Mouse (Mus musculus): ENCODE data around the gene Sntb2. TPM values are rescaled to one million over a fixed set of nuclear protein-coding genes. Genes with fewer than 3 reads are reported as not detected.

The Sntb2 gene
- polyA plus RNA-seq, 1 experiment from 2014 or later = 9.9 TPM

DNA sequence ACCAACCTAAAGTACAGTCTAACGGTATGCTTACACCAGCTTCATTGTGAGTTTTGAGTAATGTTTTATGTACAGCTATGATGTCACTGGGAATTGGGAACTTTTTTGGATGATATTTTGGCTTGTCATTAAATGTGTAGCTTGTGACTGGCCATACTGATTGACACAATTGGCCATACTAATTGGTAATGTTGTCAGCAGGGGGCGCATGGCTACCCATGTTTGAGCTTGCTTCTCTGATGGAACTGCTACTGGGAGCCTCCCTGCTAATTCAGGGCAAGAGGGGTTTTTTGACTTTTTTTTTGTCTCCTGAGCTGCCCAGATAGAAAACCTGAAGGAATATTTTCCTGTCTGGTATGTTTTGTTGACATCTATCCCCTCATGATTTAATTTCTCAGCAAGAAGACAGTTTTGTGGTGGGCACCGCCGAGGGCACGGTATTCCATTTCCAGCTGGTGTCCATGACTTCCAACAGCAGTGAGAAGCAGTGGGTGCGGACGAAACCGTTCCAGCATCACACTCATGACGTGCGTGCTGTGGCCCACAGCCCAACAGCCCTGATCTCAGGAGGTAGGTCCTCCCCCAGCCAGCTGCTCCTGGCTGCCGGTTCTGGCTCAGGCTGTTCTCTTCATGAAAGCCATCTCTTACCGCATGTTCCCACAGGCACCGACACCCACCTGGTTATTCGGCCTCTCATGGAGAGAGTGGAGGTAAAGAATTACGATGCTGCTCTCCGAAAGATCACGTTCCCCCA is 29.6 kb upstream of the Sntb2 start:
- ATAC-seq (ENCODE audit: low FRiP score) = no peak
- no peak overlapping the region for H3K4me2 ChIP-seq (replicated peaks; ENCODE audit: low read depth, low read length)
- H3K9ac ChIP-seq (ENCODE audit: low read depth, low read length) = no peak overlapping the region
- no peaks in the 10 kb centered on the region for H3K4me1 ChIP-seq (replicated peaks; ENCODE audit: control insufficient read depth, insufficient read depth, low read length)
- H3K4me3 ChIP-seq (ENCODE audit: low read depth, low read length) = no peak overlapping the region
- 95% methylated on average over 17 of the region's 17 CpGs for WGBS
- no peaks in the 10 kb centered on the region for H3K27me3 ChIP-seq (ENCODE audit: control insufficient read depth, insufficient read depth, low read length)
- H3K36me3 ChIP-seq (ENCODE audit: control insufficient read depth, insufficient read depth, low read length) = peaks cover 8% of the 10 kb centered on the region
- H3K27ac ChIP-seq (ENCODE audit: low read depth, low read length) = no peak overlapping the region
- peak; percentile 74 for DNase-seq (ENCODE audit: low spot score)
- no peaks in the 10 kb centered on the region for H3K9me3 ChIP-seq (ENCODE audit: control insufficient read depth, low read length)

DNA sequence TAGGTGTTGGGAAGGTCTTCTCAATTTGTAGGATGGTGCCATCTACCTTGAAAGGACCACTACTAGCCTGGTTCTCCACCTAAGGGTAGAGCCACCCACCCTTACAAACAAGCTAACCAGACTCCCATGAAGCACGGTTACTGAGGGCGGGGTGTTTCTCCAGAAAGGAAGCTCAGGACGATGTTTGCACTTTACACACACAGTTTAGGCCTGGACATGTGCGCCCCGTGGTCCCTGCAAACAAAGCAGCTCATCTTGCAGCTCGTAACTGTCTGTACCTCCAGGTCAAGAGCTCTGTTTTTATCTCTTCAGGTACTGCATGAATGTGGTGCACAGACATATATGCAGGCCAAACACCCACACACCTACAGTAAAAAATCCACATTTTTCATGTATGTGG is 28.9 kb upstream of the Sntb2 start:
- ATAC-seq (ENCODE audit: low FRiP score) = no peak
- H3K4me2 ChIP-seq (replicated peaks; ENCODE audit: low read depth, low read length) = no peak overlapping the region

DNA sequence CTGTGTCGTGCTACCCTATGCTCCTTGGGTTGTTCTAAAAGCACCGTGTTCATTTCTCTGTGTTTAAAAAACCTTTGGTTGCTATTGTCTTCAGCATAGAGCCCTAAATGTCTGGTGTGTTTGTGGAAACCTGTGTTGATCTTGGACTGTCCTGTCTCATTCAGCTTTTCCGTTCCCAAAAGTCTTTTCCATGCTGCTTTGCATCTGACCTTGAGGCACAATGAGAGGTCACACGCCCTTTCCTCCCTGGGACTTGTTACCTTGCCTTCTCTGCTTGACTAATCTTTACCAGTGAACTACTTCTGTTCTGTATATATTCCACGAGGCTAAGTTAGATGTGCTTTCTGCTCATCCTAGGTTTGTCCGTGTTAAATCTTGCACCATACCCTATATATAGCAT is 28.1 kb upstream of the Sntb2 start:
- H3K9me3 ChIP-seq (ENCODE audit: control insufficient read depth, low read length) = no peaks in the 10 kb centered on the region
- H3K4me1 ChIP-seq (replicated peaks; ENCODE audit: control insufficient read depth, insufficient read depth, low read length) = no peaks in the 10 kb centered on the region
- H3K27ac ChIP-seq (ENCODE audit: low read depth, low read length) = no peak overlapping the region
- H3K9ac ChIP-seq (ENCODE audit: low read depth, low read length) = no peak overlapping the region
- peaks cover 8% of the 10 kb centered on the region for H3K36me3 ChIP-seq (ENCODE audit: control insufficient read depth, insufficient read depth, low read length)
- H3K4me3 ChIP-seq (ENCODE audit: low read depth, low read length) = no peak overlapping the region
- no peaks in the 10 kb centered on the region for H3K27me3 ChIP-seq (ENCODE audit: control insufficient read depth, insufficient read depth, low read length)
- DNase-seq (ENCODE audit: low spot score) = no peak
- no peak overlapping the region for H3K4me2 ChIP-seq (replicated peaks; ENCODE audit: low read depth, low read length)
- no peak for ATAC-seq (ENCODE audit: low FRiP score)
- WGBS = 91% methylated on average over 6 of the region's 6 CpGs

More for the DNA sequence above, 28.9 kb upstream of the Sntb2 start:
- Histone ChIP-seq H3K36me3 (ENCODE audit: control insufficient read depth, insufficient read depth, low read length) (peaks cover 8% of the 10 kb centered on the region), H3K27me3 (ENCODE audit: control insufficient read depth, insufficient read depth, low read length) (no peaks in the 10 kb centered on the region), H3K27ac (ENCODE audit: low read depth, low read length) (no peak overlapping the region), H3K9me3 (ENCODE audit: control insufficient read depth, low read length) (no peaks in the 10 kb centered on the region), H3K4me3 (ENCODE audit: low read depth, low read length) (no peak overlapping the region), H3K9ac (ENCODE audit: low read depth, low read length) (no peak overlapping the region), H3K4me1 (replicated peaks; ENCODE audit: control insufficient read depth, insufficient read depth, low read length) (no peaks in the 10 kb centered on the region)
- 97% methylated on average over 6 of the region's 6 CpGs for WGBS
- no peak for DNase-seq (ENCODE audit: low spot score)

DNA sequence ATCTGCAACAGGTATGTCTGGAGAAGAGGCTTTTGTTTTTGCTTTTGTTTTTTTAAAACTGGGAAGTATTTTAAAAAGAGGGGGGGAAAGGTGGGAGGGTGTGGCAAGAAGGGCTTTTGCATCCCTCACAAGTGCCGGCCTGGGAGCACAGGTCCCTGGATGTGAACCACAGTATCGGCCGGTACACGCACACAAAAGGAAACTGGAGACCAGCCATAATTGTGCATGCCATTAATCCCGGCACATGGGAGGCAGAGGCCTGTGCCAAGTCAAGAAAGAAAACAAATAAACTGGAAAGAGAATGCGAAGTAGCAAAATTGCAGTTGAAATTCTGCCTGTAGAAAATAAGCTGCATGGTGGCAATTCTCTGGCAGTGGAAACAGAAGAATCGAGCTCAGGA is 27.3 kb upstream of the Sntb2 start:
- no peak overlapping the region for H3K27ac ChIP-seq (ENCODE audit: low read depth, low read length)
- H3K9me3 ChIP-seq (ENCODE audit: control insufficient read depth, low read length) = no peaks in the 10 kb centered on the region
- H3K4me2 ChIP-seq (replicated peaks; ENCODE audit: low read depth, low read length) = no peak overlapping the region
- no peak overlapping the region for H3K4me3 ChIP-seq (ENCODE audit: low read depth, low read length)
- no peak for ATAC-seq (ENCODE audit: low FRiP score)
- no peak overlapping the region for H3K9ac ChIP-seq (ENCODE audit: low read depth, low read length)
- no peak for DNase-seq (ENCODE audit: low spot score)
- H3K4me1 ChIP-seq (replicated peaks; ENCODE audit: control insufficient read depth, insufficient read depth, low read length) = no peaks in the 10 kb centered on the region
- 92% methylated on average over 7 of the region's 7 CpGs for WGBS
- H3K36me3 ChIP-seq (ENCODE audit: control insufficient read depth, insufficient read depth, low read length) = peaks cover 8% of the 10 kb centered on the region
- no peaks in the 10 kb centered on the region for H3K27me3 ChIP-seq (ENCODE audit: control insufficient read depth, insufficient read depth, low read length)

DNA sequence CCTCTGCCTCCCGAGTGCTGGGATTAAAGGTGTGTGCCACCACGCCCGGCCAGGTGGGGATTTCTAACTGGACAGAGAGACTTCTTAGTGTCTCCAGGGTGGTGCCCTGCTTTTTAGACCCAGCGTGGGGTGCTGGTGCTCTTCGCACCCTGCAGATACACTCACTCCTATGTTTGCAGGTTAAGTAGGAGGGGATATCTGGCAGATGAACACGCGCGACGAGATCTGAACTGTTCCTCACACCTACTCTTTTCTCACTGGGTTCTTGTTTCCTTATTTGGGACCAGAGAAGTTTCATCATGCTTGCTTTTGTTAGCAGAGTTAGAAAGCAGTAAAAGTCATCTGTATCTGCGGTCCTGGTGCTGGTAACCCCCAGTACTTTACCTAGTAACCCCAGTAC is 21.9 kb upstream of the Sntb2 start:
- Histone ChIP-seq H3K36me3 (ENCODE audit: control insufficient read depth, insufficient read depth, low read length) (0 out of 2 replicates have a peak, but pooled peaks cover 5% of the 10 kb centered on the region), H3K4me1 (replicated peaks; ENCODE audit: control insufficient read depth, insufficient read depth, low read length) (no peaks in the 10 kb centered on the region), H3K27ac (ENCODE audit: low read depth, low read length) (no peak overlapping the region), H3K27me3 (ENCODE audit: control insufficient read depth, insufficient read depth, low read length) (no peaks in the 10 kb centered on the region), H3K4me3 (ENCODE audit: low read depth, low read length) (no peak overlapping the region), H3K9ac (ENCODE audit: low read depth, low read length) (no peak overlapping the region), H3K9me3 (ENCODE audit: control insufficient read depth, low read length) (no peaks in the 10 kb centered on the region), H3K4me2 (replicated peaks; ENCODE audit: low read depth, low read length) (no peak overlapping the region)
- WGBS = 96% methylated on average over 10 of the region's 10 CpGs
- DNase-seq (ENCODE audit: low spot score) (no peak), ATAC-seq (ENCODE audit: low FRiP score) (no peak)

DNA sequence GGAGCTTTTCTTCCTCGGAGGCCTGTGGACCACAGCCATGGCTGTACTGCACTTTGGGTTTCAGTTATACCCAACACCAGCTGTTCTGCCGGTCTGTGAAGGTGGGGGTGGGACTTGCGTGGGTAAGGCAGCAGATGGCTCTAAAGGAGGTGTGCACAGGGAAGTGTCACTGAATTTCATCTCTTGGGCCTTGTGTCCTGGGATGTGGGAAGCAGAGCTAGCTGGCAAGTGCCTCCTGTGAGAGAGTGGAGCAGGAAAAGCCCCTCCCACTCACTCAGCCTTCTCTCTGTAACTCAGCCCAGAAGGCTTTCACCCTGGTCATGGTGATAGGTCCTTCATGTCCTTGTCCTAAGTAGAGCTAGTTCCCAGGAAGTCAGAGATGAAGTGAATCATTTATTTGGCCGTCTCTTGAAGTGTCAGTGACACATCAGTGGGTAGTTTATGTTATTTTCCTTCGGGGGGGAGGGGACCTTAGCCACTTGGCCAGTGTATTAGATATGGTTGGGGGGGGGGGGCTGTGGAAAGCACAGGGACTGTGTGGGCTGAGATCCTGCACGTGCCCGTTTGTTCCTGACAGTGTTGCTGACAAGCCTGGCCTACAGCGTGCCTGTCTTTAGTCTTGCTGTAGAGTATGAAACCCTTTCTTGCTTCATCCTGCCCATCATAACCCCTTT is 15.7 kb upstream of the Sntb2 start:
- WGBS = 90% methylated on average over 8 of the region's 8 CpGs
- H3K4me3 ChIP-seq (ENCODE audit: low read depth, low read length) = no peak overlapping the region
- H3K4me2 ChIP-seq (replicated peaks; ENCODE audit: low read depth, low read length) = no peak overlapping the region
- ATAC-seq (ENCODE audit: low FRiP score) = no peak
- no peaks in the 10 kb centered on the region for H3K27me3 ChIP-seq (ENCODE audit: control insufficient read depth, insufficient read depth, low read length)
- no peak overlapping the region for H3K27ac ChIP-seq (ENCODE audit: low read depth, low read length)
- H3K36me3 ChIP-seq (ENCODE audit: control insufficient read depth, insufficient read depth, low read length) = no peaks in the 10 kb centered on the region
- no peaks in the 10 kb centered on the region for H3K9me3 ChIP-seq (ENCODE audit: control insufficient read depth, low read length)
- no peak for DNase-seq (ENCODE audit: low spot score)
- no peaks in the 10 kb centered on the region for H3K4me1 ChIP-seq (replicated peaks; ENCODE audit: control insufficient read depth, insufficient read depth, low read length)
- no peak overlapping the region for H3K9ac ChIP-seq (ENCODE audit: low read depth, low read length)

DNA sequence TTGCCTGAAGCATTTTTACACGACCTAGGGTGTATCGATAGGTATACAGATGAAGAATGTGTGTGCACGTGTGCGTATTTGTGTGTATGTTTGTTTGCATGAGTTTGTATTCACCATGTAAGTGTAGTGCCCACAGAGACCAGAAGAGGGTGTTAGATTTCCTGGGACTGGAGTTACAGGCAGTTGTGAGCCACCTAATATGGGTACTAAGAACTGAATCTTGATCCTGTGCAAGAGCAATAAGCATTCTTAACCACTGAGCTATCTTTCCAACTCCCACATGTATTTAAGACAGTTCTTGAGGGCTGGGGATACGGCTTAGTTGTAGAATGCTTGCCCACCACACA is 15.2 kb upstream of the Sntb2 start:
- Histone ChIP-seq H3K9me3 (ENCODE audit: control insufficient read depth, low read length) (no peaks in the 10 kb centered on the region), H3K4me2 (replicated peaks; ENCODE audit: low read depth, low read length) (no peak overlapping the region), H3K27me3 (ENCODE audit: control insufficient read depth, insufficient read depth, low read length) (no peaks in the 10 kb centered on the region), H3K4me3 (ENCODE audit: low read depth, low read length) (no peak overlapping the region), H3K27ac (ENCODE audit: low read depth, low read length) (no peak overlapping the region), H3K9ac (ENCODE audit: low read depth, low read length) (no peak overlapping the region), H3K36me3 (ENCODE audit: control insufficient read depth, insufficient read depth, low read length) (no peaks in the 10 kb centered on the region), H3K4me1 (replicated peaks; ENCODE audit: control insufficient read depth, insufficient read depth, low read length) (no peaks in the 10 kb centered on the region)
- ATAC-seq (ENCODE audit: low FRiP score) (no peak), DNase-seq (ENCODE audit: low spot score) (no peak)
- WGBS = 99% methylated on average over 5 of the region's 5 CpGs

DNA sequence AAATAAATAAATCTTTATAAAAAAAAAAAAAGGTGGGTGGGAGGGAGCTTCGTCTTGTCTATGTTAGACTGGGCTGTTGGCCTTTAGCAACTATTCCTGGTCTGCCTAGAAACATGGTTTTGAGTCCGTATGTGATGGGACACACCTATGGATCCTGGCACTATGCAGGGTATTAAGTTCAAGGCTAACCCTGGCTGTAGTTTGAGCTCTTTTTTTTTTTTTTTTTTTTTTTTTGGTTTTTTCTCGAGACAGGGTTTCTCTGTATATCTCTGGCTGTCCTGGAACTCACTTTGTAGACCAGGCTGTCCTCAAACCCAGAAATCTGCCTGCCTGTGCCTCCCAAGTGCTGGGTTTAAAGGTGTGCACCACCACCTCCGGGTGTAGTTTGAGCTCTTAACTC is 11.5 kb upstream of the Sntb2 start:
- DNase-seq (ENCODE audit: low spot score) (no peak), ATAC-seq (ENCODE audit: low FRiP score) (no peak)
- Histone ChIP-seq H3K4me2 (replicated peaks; ENCODE audit: low read depth, low read length) (no peak overlapping the region), H3K27me3 (ENCODE audit: control insufficient read depth, insufficient read depth, low read length) (no peaks in the 10 kb centered on the region), H3K36me3 (ENCODE audit: control insufficient read depth, insufficient read depth, low read length) (no peaks in the 10 kb centered on the region), H3K4me1 (replicated peaks; ENCODE audit: control insufficient read depth, insufficient read depth, low read length) (no peaks in the 10 kb centered on the region), H3K4me3 (ENCODE audit: low read depth, low read length) (no peak overlapping the region), H3K9ac (ENCODE audit: low read depth, low read length) (no peak overlapping the region), H3K9me3 (ENCODE audit: control insufficient read depth, low read length) (no peaks in the 10 kb centered on the region), H3K27ac (ENCODE audit: low read depth, low read length) (no peak overlapping the region)
- 96% methylated on average over 4 of the region's 4 CpGs for WGBS

DNA sequence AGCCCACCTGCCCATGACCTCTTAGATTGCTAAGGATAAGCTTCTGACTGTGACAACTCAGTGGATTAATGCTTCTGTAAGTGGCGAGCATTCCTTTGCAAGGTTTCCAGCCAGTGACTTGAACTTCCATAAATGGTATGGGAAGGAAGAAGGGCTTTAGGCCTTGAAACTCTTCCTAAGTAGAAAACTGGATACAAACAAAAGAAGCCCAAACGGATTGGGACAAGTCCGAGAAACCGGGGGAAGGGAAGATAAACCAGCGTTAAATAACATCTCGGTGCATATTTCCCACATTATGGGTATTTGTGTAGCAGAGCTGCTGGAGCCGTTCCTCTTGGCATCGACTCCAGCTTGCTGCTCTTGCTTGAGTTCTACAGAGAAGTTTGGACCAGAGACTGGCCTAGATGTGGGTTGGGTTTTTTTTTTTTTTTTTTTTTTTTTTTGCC is 10.6 kb upstream of the Sntb2 start:
- WGBS = 88% methylated on average over 8 of the region's 8 CpGs
- no peaks in the 10 kb centered on the region for H3K4me1 ChIP-seq (replicated peaks; ENCODE audit: control insufficient read depth, insufficient read depth, low read length)
- no peak overlapping the region for H3K9ac ChIP-seq (ENCODE audit: low read depth, low read length)
- no peak overlapping the region for H3K4me3 ChIP-seq (ENCODE audit: low read depth, low read length)
- H3K36me3 ChIP-seq (ENCODE audit: control insufficient read depth, insufficient read depth, low read length) = no peaks in the 10 kb centered on the region
- ATAC-seq (ENCODE audit: low FRiP score) (no peak), DNase-seq (ENCODE audit: low spot score) (no peak)
- H3K4me2 ChIP-seq (replicated peaks; ENCODE audit: low read depth, low read length) = no peak overlapping the region
- H3K27ac ChIP-seq (ENCODE audit: low read depth, low read length) = no peak overlapping the region
- no peaks in the 10 kb centered on the region for H3K27me3 ChIP-seq (ENCODE audit: control insufficient read depth, insufficient read depth, low read length)
- H3K9me3 ChIP-seq (ENCODE audit: control insufficient read depth, low read length) = no peaks in the 10 kb centered on the region

Data from hindbrain, embryonic 11.5 days (tissue).